Mouse (Mus musculus): ENCODE results near the gene Gm10337.

Gene Gm10337

DNA sequence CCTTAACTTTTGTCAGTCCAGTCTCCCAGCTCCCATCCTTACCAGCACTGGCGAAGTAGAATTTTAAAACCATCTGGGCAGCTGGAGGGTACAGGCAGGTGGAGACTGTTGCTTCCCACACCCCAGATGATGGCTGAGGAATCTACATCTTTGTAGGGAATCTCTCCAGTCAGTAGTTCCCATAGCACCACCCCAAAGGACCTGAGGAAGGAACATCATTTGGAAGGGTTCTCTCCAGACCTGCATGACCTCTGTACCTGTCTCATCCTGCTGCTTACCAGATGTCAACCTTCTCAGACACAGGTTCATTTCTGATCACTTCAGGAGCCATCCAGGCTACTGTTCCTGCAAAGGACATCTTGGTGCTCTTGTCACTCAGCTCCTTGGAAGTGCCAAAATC lies at the start of gene Gm10337:
Gene Gm10337 (plus strand): TSS at position 276 of the 400 bp plus-strand sequence.
- DNase-seq (ENCODE audit: low spot score) = no peak

DNA sequence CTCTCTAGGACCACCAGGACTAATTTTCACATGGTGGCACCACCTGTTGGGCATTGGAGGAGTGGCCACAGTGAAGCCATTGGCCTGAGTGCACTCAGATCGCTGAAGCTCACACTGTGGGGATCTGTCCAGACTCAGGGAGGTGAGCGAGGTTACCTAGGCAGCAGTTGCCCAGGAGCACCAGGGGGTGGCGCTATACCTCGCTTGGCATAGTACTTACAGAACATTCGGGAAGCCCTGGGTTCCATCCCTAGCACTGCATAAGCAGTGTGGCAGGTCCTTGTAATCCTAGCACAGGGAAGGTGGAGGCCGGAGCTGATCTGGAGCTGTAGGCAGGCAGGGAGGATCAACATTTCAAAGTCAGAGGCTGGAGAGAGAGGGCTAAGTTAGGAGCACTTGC lies 47.5 kb upstream of the Gm10337 start:
- no peak for DNase-seq (ENCODE audit: low spot score)

DNA sequence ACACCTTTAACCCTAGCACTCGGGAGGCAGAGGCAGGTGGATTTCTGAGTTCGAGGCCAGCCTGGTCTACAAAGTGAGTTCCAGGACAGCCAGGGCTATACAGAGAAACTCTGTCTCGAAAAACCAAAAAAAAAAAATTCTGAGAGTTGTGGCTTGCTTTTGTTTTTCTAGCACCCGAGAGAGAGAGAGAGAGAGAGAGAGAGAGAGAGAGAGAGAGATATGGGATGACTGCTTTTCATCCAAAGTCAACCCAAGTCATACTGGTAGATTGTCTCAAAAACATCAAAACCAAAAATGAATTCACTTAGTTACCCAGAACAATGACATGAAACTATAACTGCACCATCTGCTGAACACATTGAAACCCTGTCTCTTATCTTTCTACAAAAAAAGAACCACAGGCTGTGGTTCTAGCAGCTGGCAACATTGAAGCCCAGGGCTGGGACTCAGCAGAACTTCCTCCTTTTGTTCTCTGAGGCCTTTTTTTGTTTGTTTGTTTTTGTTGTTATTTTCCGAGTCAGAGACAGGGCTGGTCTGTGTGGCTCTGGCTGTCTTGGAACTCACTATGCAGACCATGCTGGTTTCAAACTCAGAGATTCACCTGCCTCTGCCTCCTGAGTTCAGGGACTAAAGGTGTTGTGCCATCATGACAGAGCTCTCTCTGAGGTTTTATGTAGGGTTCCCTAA lies 45.3 kb upstream of the Gm10337 start:
- DNase-seq (ENCODE audit: low spot score) = no peak

DNA sequence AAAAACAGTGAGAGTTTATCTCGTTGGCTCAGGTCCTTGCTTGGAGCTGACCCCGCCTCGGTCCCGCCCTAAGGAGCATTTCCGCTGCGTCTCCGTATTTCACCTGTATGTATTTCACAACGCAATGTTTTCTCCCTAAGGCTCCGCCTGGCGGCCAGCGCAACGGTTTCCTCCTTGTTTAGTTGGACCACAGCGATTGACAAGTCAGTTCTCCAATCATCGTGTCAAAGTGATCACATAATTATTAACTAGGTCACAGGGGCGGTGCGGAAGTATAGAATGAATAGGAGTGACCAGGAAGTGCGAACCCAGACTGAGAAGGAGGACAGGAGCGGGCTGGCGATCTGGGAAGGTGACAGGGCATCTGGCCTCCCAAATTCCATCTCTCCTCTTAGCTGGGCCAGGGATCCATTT lies 44.6 kb upstream of the Gm10337 start, which contains the start of gene Prr13:
Gene Prr13 (plus strand): TSS at position 125 of the 414 bp plus-strand sequence.
- DNase-seq (ENCODE audit: low spot score) = peak; percentile 89

DNA sequence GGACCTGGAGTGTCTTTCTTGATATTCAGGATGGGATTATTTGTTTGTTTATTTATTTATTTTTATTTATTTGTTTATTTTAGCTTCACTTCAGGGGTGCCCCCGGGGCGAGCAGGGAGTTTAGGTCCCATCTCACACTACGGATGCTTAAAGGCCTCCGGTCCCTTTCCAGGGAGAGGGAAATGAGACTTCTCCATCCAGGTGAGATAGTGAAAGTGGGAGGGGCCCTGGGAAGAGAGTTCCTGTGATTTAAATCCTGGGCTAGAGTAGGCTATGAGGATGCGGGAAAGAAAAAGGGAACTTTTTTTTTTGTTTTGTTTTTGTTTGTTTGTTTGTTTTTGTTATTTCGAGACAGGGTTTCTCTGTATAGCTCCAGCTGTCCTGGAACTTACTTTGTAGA lies 44.1 kb upstream of the Gm10337 start:
- DNase-seq (ENCODE audit: low spot score) = no peak

DNA sequence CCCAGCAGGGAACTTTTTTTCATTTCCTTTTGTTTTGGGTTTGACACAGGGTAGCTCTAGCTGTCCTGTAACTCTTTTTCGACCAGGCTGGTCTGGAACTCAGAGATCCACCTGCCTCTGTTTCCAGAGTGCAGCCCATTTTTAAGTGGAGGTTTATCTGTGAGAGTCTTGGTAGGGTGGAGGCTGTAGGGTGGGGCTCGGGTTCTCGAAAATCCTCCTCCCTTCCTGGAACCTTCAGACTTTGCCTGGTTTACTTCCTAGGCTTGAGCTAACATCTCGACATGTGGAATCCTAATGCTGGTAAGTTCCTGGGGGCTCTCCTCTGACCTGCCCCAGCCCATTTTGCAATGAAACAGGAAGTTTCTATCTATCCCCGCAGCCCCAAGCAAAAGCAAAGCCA lies 43.7 kb upstream of the Gm10337 start:
- DNase-seq (ENCODE audit: low spot score) = no peak

DNA sequence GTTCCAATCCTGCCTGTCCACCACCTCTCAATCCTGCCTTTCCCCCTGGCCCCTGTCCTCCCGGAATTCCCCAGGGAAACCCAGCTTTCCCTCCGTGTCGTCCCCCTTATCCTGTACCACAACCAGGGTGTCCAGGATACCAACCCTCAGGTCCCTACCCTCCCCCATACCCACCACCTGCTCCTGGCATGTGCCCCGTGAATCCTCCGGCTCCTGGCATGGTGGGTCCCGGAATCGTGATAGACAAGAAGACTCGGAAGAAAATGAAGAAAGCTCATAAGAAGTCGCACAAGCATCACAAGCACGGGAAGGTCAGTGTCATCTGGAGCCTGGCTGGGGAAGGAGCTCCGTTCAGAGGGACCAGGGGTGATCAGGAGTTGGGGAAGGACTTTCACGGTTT lies 43.1 kb upstream of the Gm10337 start:
- DNase-seq (ENCODE audit: low spot score) = no peak

DNA sequence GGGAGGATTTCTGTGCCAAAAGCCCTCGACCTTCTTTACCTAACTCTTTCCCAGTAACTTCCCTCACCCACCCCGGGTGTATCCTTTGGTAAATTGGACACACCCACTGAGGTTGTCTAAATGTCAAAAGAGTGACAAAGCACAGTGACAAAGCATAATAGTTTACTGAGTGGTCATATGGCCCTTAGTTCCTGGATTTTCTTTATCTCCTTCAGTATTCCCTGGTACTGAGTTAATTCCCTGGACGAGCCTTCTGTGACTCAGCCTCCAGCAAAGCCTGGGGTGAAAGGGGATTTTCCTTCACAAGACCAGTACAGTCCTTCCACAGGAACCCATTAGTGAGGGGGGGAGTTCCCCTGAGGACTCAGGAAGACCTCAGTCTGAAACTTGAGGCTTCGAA lies 42.6 kb upstream of the Gm10337 start:
- DNase-seq (ENCODE audit: low spot score) = no peak

DNA sequence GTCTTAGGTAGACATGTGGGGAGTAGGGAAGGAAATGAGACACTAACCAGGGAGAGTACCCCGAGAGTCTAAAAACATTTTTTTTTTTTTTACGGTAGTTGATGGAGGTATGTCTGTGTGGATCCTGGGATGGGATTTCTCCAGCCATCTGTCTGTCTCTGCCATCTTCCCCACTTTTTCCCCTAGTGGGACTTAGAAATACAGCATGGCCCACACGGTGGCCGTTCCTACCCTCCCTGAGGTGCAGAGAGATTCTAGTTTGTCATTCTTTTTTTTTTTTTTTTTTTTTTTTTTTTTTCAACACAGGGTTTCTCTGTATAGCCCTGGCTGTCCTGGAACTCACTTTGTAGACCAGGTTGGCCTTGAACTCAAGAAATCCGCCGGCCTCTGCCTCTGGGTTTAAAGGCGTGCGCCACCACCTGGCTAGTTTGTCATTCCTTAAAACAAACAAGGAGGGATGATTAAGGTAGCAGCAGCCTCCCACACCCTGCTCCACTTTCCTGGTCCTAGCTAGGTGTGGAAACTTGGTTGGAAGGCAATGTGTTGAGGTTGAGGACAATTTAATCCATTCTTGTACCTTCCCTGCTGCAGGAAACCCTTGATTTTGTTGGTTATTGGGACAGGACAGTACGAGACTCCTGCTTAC lies 42.0 kb upstream of the Gm10337 start:
- no peak for DNase-seq (ENCODE audit: low spot score)

DNA sequence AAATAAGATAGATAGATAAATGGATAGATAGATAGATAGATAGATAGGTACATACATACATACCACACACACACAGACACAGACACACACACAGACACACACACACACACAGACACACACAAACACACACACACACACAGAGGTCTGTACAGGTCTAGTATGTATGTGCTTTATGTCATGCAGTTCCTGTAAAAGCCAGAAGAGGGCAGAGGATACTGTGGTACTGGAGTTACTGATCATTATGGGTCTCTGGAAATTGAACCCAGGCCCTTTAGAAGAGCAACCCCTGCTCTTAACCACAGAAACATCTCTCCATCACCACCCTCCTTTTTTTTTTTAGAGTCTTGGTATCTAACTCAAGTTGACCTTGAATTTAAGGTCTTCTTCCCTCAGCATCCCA lies 39.9 kb upstream of the Gm10337 start:
- no peak for DNase-seq (ENCODE audit: low spot score)

DNA sequence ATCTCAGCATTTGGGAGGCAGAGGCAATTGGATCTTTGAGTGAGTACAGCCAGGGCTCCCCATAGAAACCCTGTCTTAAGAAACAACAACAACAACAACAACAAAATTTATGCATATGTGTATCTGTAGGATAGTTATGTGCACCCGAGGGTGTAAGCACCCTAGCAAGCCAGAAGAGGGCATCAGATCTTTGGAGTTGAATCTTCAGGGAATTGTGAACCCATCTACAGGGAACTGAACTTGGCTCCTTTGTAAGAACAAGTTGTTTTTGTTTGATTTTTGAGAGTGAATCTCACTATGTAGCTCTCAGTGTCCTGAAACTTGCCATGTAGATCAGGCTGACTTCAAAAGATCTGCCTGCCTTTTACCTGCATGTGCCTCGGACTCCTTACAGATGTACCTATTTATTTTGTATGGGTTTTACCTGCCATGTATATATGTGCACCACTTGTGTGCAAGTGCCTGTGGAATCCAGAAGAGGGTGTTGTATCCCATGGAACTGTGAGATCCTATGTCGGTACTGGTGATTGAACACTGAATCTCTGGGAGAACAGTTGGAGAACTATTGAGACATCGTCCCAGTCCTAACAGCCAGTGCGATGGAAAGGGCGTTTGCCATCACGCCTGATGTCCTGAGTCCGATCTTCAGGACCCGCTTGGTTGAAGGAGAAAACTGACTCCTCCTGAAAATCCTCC lies 34.7 kb upstream of the Gm10337 start:
- no peak for DNase-seq (ENCODE audit: low spot score)

DNA sequence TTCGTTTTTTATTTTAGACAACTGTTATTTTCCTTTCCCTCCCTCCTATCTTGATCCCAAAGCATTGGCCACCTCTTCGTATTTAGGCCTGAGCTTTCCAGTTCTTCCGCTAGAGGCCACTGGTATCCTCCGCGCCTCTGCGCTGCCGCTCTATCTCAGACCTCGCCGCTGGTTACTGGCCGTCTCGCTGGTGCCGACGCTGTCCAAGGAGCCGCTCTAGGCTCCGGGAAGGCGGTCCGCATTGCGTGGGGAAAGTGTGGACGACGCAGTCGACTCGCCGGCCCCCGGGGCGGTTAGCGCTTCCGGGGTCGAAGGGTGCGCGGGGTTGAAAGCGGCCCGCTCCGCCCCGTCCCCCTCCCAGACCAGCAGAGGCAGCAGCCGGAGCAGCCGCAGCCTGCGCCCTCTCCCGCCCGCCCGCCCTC lies 33.3 kb upstream of the Gm10337 start, which contains the start of gene Pcbp2:
Gene Pcbp2 (plus strand): TSS at position 357 of the 422 bp plus-strand sequence.
- peak; percentile 97 for DNase-seq (ENCODE audit: low spot score)

DNA sequence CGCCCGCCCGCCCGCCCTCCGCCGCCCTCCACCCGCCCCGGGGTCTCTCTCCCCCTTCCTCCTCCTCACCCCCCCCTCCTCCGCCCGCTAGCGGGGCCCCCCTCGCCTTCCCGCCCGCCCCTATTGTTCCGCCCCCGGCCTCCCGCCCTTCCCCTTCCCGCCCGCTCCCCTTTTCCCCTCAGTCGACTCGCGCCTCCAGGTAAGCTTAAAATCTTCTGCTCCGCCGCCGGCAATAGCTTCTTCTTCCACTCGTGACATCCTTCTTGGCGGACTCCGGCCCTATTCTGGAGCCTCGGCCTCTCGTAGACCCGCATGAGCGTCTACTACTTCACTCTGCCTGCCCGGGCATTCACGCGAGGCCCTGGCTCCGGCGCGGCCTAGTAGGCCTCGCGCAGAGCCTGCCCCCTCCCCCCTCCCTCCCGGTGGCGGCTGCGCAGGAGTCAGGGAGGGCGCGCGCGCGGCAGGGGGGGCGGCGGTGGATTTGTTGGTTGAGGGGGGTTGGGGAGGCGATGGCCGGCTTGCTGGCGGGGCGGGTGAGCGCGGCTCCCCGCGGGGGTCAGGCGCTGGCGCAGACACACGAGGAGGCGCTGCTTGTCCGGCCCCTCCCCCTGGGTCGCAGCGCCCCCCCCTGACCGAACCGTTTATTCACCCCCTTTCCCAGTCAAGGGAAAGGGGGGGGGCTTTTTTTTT lies 32.8 kb upstream of the Gm10337 start:
- peak; percentile 76 for DNase-seq (ENCODE audit: low spot score)

DNA sequence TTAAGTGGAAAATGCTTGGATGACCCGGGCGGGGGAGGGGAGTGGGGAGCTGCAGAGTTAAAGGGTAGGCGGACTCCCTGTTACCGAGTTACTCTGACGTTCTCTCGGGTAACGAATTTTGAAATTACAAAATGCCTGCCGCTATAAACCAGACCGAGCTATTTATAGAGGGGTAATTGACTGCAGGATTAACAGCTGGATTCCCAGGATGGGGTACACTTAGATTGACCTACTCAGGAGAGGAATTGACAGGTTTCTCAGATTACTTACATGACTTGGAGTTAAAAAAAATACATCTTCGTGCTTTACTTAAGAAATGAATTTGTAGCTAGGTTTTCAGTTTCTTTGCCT lies 32.3 kb upstream of the Gm10337 start:
- DNase-seq (ENCODE audit: low spot score) = no peak

DNA sequence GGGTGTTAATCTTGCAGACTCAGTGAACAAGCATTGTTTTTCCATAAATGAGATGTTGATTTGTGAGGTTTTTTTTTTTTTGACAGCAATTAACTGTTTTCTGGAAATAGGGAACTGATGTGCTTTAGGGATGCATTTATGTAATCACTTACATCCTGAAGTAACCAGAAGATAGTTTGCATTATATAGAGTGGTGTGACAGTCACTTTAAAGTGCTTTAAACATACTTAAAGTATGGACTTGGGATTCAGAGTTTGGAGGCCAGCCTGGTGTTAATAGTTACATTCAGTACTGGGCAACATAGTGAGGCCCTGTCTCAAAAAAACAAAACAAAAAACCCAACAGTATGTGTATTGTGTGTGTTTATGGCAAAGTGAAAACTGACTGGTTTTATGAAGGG lies 31.8 kb upstream of the Gm10337 start:
- no peak for DNase-seq (ENCODE audit: low spot score)

DNA sequence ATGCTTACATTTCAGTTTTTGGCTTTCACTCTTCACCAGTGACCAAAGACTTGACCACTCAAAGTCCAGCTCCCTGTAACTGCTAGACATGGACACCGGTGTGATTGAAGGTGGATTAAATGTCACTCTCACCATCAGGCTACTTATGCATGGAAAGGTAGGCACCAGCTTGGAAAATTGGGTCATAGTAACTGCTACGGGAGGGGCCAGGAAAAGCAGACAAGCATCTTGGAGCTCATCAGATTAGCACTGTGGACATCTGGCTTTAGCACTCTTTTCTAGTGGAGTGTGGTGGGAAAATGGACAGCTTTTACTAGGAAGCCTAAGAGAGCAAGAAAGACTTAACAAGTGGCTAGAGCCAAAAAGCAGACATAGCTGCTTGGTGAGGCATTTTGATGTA lies 30.3 kb upstream of the Gm10337 start:
- no peak for DNase-seq (ENCODE audit: low spot score)

DNA sequence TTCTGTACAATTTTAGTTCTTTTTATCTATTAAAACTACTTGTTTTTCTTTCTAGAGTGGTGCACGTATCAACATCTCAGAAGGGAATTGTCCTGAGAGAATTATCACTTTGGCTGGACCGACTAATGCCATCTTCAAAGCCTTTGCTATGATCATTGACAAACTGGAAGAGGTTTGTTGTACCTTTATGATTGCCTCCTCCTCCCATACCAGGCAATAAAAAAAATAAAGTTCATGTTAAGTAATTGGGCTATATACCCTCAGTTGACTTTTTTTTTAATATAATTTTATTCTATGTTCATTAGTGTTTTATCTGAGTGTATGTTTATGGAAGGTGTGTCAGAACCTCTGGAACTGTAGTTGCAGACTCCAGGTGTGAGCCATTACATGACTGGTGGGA lies 29.0 kb upstream of the Gm10337 start:
- DNase-seq (ENCODE audit: low spot score) = no peak

DNA sequence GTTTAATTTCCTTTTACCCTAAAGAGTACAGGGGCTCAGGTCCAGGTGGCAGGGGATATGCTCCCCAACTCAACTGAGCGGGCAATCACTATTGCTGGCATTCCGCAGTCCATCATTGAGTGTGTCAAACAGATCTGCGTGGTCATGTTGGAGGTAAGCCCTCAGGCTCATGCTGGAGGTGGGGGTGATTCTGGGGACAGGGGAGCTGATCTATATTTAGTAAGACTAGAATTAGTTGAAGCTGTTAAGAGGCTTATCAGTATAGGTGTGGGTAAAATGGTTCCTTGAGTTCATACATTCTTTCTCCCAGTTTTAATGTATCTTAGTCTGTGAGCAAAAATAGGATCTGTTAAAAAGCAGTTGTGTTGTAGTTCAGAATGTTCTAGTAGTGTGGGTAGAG lies 20.4 kb upstream of the Gm10337 start:
- no peak for DNase-seq (ENCODE audit: low spot score)

DNA sequence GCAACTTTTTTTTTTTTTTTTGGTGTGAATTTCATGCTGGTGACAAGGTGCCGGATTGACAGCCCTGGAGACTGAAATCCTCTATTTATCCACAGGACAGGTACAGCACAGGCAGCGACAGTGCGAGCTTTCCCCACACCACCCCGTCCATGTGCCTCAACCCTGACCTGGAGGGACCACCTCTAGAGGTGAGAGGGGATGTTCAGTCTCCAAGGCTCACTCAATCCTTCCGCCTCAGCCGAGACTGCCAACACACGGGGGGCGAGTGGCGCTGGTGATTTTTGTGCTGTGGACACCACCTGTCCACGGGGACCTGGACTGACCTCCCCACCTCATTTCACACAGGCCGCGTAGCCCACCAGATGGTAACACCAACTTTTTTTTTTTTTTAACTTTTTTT lies 17.7 kb upstream of the Gm10337 start:
- DNase-seq (ENCODE audit: low spot score) = no peak

DNA sequence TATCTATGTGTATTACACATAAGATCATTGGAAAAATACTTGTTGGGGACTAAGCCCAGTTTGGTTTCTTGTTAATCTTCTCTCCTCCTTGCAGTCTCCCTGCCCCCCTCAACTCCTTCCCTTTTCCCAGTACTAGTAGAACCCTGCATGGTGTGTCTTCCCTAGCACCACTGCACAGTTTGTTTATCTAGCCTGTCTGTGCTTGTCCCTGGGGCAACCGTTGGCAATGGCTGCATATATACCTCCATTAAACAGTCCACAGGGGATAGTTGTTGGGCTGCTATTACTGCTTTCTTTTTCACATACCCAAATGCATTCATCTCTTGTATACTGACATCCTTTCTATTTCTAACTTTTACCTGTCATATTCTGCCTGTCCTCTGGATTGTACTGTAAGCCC lies 15.9 kb upstream of the Gm10337 start:
- DNase-seq (ENCODE audit: low spot score) = no peak

DNA sequence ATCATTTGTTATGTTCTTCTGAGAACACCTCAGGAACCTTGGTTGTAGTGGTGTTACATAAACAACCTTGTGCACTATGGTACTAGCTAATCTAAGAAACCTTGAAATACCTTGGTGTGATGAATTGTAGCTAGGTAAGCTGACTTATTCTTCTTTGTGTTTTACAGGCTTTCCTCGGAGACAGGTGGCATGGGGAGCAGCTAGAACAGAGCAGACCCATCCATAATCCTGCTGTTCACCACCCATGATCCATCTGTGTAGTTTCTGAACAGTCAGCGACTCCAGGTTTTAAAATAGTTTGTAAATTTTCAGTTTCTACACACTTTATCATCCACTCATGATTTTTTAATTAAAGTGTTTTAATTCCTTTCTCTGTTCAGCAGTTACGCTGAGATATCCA lies 5.2 kb upstream of the Gm10337 start:
- DNase-seq (ENCODE audit: low spot score) = no peak

DNA sequence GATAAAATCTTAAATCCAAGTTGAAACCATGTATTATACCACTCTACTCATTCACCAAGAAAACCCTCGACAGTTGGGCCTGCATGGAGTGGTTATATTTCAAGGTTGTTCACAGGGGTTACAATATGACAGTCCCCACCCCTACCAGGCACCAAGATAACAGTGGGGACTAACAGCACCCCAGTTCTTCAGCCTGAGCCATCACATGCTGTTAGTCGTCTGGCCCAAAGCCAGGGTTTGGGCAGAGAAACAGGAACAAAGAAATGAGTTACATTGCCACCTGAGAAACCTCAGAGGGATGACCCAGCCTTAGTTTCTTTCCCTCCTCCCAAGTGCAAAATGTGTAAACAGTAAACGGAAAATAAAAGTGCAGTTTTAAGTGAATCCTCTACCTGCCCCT lies 4.2 kb upstream of the Gm10337 start:
- DNase-seq (ENCODE audit: low spot score) = no peak

DNA sequence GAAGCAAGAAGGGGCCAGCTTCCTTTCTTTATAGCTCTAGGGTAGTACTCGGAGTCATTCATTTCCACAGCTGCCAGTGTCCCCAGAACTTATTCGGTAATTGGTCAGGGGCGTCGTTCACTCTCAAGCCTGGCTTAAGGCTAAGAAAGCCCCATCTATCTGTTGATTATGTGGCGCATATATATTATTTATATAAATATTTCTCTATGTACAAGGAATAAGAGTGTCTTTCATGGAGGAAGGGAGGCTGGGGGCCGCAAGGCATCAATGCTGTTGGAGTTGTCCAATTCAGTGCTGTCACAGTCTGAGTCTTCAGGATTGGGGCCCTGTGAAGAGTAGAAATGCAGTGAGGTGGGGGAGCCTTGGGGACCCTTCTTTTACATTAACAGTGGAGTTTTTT lies 3.7 kb upstream of the Gm10337 start:
- DNase-seq (ENCODE audit: low spot score) = no peak
